Mouse (Mus musculus) T-helper 2 cell (primary cell): Measurements from ENCODE around the gene Gm20538.

Source experiments
- in situ Hi-C: fragments of 300-600 bp; cut with MboI, MseI; formaldehyde crosslinking; loops from one replicate; pipeline ENCODE4 v1.15.1; 2025; ENCODE audit warnings: high pct_unique_total_duplicates

The Gm20538 gene

DNA sequence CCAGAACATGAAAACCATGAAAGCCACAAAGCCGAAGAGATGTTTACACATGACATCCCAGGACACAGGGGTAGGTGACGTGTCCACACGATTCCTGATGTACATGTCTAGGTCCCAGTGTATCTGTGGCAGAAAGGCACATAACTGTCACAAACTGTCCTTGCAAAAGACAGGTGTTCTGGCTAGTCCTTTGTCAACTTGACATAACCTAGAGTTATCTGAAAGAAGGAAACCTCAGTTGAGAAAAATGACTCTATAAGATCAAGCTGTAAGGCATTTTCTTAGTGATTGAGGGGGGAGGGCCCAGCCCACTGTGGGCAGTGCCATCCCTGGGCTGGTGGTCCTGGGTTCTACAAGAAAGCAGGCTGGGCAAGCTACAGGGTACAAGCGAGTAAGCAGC lies at the start of gene Gm20538:
Gene Gm20538, minus strand, starts transcription at position 101 of the 400 bp plus-strand sequence.
- in situ Hi-C loops, result no loop called here

DNA sequence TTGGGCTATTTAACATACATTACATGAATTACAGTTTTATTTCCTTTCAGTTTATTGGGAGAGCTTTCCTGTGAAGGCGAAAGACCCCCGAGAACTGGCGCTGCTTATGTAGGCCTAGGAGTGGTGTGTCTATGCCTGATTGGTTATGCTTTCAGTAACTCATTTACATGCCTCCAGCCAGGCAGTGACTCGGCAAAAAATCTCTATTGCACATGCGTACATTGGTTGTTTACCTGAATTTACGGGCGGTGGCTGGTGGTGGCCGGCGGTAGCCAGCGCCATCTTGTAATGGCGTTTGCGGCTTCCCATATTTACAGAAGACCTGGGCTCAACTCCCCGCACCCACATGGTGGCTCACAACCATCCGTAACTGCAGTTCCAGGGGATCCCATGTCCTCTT lies 41.5 kb upstream of the Gm20538 start:
- in situ Hi-C loops, result no loop called here

DNA sequence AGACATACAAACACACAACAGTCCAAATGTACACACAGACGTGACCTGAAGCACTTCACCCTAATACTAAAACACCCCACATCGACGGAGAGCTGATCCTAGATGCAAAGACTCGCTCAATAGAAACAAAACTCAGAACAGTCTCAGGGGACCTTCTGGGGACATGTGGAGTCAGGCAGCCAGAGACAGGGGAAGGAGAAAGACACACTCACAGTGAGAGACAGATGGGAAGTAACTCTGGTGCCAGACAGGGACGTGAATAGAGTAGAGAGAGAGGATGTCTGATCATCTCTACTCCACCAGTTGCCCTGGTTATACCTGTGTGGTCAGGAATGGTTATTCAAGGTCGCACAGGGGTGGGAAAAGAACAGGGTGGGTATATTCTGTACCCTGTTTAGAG lies 39.0 kb upstream of the Gm20538 start:
- in situ Hi-C loops, result no loop called here

DNA sequence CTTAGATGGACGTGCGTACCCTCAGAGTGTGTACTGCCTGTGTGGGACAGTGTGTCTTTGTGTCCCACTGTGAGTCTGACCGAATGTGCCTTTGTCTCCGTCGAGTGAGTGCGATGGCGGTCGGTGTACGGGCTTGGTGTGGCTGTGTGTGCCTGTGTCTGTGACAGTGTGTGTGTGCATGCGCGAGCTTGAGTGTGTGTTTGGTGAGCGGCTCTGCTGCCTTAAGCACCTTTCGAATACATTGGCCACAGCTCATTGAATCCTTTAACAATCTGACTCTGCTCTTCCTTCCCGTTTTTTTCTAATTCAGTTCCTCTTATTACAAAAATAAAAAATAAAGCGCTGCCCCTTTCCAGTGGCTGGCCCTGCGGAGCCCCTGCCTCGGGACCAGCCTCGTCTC lies 38.4 kb upstream of the Gm20538 start:
- in situ Hi-C loops, result no loop called here

DNA sequence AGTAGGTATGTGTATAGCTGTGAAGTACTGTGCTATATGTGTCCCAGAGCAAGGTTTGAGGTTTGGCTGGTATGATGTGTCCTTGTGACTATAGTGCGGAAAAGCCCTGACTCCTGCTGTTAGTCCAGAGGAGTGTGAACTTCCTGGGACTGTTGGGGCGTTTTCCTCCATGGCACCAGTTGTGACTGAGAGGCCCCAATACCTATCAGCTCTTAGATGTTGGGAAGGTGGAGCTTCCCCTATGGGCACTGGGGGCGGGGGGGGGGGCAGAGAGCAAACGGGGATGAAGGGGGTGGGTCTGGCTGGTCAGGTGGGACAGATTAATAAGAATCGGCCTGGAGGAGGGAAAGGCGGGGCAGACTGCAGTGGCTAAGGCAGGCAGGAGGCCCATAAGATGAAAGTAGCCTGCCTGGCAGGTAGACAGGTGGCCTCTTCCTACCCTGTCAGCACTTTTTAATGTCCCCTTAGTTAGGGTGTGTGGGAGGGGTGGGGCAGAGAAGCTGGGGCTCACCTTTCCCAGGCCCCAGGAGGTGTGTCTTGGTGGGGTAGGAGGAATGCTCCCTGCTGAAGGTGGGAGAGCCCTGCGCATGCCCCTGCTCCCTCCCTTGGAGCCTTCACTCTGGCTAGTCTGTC lies 37.1 kb upstream of the Gm20538 start:
- in situ Hi-C loops, result no loop called here

DNA sequence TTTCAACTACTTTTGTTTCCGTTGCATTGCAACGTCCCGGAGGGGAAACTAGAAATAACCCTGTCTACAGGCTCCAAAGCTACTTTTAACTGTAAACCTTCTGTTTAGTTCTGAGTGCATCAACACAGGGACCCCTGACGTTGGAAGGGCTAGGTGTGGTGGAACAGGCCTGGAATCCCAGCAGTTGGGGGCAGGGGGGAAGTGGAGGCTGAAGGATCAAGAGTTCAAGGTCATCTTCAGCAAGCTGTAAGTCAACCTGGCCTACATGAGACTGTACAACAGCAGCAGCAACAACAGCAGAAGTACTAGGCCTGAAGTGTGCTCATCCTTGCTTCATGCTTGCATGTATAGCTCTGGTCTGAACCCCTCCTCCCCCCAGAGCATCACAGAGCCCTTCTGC lies 35.4 kb upstream of the Gm20538 start:
- in situ Hi-C loops, result no loop called here

DNA sequence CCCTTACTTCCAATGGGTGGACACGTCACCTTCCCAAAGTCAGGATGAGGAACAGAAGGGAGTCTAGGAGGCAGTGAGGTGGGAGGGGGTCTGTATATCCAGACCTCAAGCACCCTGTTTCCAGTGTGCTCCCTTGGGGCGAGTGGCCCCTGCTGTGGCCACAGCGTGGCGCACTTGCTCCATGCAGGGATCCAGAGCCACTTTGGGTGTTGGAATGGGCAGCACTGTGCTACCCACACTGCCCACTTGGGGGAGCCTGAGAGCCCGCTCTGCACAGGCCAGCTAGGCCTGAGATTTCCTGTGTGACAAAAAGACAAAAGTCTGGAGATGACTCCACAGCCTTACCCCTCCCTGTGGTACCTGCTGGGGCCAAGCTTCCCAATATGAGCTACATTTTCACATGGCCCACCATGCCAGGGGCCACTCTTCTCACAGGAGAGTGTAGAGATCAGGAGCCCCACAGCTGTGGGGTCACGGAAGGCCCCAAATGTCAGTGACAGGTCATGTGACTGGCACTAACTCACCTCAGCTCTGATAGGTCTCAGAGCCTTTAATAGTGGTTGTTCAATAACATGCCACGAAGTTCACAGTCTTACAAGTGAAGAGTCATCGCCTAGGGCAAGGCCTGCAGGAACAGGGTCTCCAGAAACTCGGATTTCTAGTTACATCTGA lies 30.1 kb upstream of the Gm20538 start:
- in situ Hi-C loops, result loop anchor here (5.0 kb wide), 3 partner anchors 65 to 315 kb away; partner anchors contain the start of gene Pax2

DNA sequence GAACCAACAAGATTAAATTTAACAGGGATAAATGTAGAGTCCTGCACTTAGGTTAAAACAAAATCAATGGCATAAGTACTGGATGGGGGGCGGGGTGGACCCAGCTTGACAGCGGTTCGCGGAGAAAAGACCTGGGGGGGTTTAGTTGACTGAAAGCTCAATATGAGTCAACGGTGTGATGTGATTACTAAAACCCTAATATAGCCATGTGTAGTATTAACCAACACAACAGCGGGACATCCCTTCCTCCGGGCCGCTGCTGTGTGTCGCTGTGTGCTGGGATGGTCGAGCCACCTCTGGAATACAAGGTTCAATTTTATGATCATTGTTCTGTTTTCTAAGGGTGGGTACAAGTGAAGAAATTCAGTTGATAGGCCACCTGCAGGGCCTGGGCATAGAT lies 29.5 kb upstream of the Gm20538 start:
- in situ Hi-C loops, result loop anchor here (5.0 kb wide), 3 partner anchors 65 to 315 kb away; partner anchors contain the start of gene Pax2

DNA sequence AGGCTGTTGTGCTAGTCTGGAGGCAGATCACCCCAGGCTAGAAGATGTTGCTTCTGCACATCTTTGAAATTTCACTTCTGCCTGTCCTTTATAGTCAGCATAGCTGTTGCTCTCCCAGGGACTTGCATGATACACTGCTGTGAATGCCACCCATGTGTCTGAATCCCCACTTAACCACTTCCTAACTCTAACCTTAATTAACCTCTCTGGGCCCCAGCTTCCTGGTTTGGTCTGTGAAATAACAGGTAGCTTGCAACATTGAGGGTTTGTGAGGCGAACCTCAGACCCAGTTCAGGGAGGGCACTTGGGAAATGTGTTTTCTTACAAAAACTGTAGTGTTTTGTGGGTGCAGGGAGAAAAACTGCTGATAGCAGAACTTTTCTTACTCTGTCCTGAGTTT lies 25.4 kb upstream of the Gm20538 start:
- in situ Hi-C loops, result no loop called here

DNA sequence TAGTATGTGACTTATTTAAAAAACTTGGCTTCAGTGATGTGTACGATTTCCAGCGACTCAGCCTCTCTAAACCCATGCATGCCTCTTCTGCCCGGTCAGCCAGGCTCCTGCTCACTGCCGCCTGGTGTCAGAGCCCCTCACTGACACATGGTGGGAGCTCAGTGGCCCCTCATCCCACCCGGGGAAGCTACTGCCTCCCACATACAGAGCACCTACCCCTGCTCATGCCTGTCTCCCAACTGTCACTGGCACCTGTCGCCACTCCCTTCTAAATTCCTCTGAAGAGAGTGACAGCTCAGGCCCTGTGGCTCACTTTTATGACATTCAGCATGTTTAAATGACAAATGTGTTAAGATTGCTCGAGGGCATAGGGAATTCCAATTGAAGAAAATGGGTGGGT lies 23.6 kb upstream of the Gm20538 start:
- in situ Hi-C loops, result no loop called here

DNA sequence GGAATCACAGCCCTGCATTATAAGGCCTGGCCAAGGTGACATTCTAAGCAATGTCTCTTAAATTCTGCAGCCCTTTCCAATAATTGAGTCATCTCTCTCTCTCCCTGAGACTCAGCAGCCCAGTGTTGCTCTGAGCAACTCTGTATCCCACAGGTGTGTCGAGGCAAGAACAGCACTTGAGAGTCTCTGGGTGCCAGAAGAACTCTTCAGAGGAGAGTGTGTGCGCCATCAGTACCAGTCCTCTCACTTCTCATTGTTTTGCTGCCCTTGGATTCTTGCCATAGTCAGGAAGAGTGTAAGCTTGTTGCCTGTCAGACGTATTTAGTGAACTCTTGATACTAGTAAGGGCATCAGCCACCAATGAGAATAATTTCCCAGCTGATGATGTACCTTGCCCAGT lies 15.1 kb upstream of the Gm20538 start:
- in situ Hi-C loops, result no loop called here

DNA sequence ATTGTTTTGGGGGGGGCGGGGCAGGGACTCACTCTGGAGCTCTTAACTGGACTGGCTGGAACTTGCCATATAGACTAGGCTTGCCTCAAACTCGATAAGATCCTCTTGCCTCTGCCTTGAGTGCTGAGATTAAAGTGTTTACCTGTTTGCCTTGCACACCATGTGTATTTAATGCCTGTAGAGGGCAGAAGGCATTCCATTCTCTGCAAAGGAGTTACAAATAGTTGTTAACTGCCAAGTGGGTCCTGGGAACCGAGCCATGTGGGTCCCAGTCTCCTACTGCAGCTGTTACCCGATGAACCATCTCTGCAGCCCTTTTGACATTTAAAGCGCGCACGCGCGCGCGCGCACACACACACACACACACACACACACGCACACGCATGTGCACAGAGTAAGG lies 11.4 kb upstream of the Gm20538 start:
- in situ Hi-C loops, result no loop called here

DNA sequence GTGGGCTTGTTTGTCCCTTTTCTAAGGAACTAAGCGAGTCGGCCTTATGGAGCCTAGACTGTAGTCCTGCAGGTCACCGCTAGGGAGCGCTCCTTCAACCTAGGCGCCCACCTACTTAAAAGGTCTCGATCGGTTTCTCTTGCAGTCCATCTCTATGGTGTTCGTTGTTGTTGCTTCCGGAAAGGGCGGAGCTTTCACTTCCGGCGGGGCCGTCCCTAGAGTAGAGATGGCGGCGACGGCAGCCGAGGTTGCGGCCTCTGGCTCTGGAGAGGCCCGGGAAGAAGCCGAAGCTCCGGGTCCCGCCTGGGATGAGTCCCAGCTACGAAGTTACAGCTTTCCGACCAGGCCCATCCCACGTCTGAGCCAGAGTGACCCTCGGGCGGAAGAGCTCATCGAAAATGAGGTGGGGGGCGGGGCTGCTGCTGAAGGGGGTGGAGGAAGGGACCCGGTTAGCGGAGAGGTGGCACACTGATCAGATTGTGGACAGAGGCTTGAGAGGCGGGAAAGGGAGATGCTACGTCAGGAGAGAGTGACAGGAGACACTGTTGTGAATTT lies 10.1 kb upstream of the Gm20538 start, which contains the start of gene Hif1an:
Gene Hif1an, plus strand, starts transcription at position 199 of the 555 bp plus-strand sequence.
- in situ Hi-C loops, result no loop called here

DNA sequence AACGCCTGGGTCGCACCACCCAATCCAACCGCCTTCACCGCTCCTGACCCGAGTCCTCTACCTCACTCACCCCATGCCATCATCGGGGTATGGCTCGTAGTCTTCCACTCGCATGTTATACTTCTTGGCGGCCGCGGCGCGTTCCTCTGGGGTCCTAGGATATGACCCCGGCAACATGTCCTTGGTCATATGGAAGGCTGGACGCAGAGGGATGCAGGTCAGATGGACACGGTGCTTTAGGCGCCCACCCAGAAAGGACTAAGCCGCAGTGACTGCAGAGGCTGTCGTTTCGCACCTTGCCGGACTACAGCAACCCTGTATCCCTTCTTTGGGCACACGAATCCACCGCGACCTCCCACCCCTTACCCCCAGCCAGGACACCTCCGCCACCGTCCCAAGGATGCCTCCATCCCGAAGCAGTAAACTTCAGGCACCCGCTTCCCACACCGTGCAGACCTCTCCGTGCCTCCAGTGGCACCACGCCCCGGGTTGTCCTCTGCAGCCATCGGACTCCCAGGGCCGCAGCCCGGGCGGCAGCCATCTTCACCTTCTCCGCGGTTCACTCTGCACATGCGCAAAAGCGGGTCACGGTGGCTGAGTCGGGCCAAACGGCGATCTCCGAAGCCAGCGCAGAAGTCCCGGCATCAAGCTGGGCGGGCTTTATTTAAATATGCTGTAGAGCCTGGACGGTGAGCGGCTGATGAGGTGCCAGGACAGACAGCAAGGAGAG lies 2.4 kb upstream of the Gm20538 start, which contains the start of gene Ndufb8:
Gene Ndufb8, minus strand, starts transcription at position 580 of the 730 bp plus-strand sequence.
- in situ Hi-C loops, result no loop called here

DNA sequence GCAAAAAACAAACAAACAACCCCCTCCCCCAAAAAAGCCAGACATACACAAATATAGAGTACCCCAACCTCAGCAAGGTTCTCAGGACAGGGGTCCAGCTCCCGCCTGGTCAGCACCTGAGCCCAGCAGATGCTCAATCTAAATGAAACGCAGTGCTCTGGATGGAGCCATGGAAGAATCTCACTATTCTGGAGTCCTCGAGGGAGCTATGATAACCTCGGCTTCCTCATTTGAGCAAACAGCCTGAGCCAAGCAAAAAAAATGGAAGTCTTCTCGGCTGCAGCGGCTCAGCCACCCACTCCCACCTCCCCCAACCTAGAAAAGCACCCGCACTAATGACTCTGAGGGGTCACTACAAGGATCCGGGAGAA lies 1.8 kb upstream of the Gm20538 start:
- in situ Hi-C loops, result no loop called here

DNA sequence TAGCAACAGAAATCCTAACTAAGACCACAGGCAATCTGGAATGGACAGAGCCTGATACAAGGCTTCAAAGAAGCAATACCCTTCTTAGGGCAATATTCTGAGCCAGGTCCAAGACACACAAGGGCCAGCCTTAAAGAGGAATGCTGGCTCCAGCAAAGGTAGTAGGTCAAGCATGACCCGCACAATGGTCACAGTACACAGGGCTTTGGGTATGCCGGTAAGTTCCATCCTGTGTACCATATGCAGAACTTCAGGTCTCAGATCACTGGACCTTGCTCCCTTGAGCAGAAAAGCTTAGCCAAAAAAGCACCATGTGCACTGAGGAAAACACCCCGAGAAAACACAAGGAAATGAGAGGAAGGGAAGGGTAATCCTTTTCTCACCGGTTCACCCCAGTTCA lies 655 bp upstream of the Gm20538 start:
- in situ Hi-C loops, result no loop called here

DNA sequence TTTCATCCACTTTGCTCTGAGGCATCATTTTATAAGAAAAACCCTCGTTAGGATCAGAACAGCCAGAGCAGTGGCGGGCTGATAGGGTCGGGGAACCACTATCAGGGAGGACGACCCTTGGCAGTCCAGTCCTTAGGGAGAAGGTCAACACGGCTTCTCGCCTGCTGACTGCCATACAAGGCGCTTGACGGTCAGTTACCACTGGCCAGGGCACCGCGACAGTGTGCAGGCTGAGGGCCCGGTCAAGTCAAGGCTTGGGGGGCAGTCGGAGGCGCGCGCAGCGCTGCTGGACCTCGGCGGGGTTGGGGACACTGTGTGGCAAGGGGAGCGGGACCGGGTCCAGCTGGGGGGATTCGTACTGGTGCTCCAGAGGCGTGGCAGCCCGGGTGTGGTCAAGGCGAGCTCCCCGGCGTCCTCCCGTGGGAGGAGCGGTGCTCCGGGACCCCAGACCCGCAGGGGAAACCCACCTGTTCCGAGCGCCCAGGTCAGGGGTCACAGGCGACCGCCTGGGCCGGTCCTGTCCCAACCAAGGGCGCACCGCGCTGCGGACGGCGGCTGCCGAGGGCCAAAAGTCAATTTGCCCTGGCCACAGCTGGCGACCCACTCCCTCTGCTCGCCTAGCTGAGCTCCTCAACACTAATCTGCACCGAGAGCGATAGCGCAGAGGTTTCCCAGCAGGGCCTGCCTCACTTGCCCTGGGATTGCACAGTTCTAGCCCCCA lies 7.2 kb downstream of the Gm20538 start, which contains the start of gene Sec31b:
Gene Sec31b, minus strand, starts transcription at position 544 of the 721 bp plus-strand sequence.
- in situ Hi-C loops, result no loop called here

DNA sequence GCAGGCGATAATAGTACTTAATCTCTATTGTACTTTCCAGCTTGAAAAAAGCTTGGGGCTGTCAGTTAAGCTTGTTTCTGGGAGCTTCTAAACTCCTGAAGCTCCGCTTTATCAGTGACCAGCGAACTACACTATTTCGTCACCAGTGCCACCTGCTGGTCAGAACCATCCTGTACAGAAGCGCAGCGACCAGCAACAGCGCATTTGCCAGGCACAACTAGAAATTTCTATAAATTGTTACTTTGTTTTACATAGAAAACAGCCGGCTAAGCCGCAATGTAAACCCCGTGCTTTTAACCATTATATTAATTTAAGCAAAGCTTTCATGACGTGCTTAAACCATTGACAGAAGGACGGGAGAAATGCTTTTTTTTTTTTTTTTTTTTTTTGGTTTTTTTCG lies 7.9 kb downstream of the Gm20538 start:
- in situ Hi-C loops, result no loop called here

DNA sequence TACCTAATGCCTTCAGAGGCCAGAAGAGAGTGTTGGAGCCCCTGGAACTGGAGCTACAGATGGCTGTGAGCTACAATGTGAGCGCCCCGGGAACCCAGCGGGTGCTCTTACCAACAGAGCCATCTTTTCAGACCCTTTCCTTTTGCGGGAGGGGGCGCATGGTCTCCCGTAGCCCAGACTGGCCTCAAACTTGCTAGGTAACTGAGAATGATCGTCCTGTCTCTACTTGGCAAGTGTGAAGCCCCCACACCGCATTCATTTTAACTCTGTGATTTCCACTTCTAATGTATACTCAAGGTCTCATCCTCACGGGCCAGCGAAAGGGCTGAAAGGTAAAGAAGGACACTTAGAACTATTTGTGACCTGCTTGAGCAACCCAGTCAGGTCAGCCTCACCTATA lies 8.3 kb downstream of the Gm20538 start:
- in situ Hi-C loops, result no loop called here

DNA sequence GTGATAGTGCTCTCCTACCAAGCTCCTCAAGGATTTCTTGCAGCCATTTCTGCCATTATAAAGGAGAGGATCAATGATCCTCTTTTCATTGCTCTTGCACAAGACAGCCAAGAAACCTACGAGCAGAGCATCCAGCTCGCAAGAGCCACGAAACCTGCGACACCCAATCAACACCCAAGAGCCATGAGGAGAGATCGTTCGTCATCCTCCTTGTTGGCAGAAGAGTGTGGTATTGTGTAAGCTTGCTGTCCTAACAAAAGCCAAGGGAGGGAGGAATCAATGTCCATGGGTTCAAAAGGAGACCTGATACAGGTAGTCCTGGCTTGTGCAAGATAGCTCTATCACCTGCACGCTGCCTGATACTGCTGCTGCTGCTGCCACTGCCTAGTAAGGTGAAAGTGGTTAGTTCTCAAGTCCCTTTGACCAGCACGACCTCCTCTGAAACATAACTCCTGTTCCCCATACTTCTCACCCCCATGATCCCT lies 9.9 kb downstream of the Gm20538 start:
- in situ Hi-C loops, result no loop called here

DNA sequence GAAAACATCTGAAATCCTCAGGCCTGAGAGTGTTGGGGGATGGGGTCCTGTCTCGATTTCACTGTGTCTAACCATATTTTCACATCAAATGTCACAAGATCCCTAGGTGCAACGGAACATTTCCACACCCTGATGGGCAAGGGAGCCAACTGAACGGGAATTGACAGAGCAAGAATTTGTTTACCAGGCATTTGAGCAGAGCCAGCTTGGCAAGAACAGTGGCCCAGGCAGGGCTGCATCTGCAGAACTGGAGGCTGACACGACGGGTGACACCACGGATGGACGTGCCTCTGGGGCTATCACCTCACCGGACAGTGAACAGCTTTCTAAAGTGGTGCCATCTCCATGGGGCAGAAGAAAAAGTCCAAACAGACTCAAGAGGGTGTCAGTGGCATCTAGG lies 15.2 kb downstream of the Gm20538 start:
- in situ Hi-C loops, result no loop called here
